Mouse (Mus musculus) frontal cortex, postnatal 10 days (tissue): ENCODE measurements around the gene Tspan14.

Experiments used
- DNase-seq, 2 experiments: peaks; one replicate each; pipeline ENCODE4 v3.0.0; 2022; ENCODE audit warnings: low spot score in 2 of 2, mixed read lengths in 1 of 2

Tspan14 gene

DNA sequence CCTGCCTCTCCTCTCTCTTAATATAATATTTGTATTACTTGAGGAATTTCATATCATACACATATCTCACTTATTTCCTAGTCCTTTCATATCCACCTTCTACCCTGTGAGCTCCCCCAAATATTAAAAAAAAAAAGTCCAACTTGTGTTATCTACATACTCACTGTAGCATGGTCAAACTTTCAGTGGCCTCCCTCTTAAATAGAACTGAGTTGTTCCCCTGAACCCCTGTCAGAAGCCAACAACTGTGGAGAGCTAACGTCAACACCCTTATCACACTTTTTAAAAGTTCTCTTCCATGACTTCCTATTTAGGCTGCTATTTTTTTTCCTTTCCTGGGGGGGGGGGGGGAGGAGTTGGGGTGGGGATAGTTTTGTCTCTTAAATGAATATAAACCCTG lies 80.9 kb downstream of the Tspan14 start:
- DNase-seq: no peak

DNA sequence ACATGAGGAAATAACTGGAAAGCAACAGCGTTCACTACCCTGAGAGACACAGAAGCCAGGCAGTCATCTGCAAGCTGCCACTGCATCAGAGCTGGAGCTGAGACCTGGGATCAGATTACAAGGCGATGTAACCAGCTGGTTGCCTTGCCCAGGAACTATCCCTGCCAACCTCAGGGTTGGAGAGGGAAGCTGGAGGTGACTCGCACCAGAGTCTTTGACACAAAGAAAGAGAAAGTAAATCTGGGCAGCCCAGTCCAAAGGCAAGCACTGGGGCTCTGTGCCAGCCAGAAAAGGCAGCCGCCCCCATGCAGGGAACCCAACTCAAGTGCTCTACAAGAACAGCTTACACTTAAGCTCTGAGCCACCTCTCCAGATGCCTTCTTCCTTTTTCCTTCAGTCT lies 81.4 kb downstream of the Tspan14 start:
- DNase-seq: no peak

DNA sequence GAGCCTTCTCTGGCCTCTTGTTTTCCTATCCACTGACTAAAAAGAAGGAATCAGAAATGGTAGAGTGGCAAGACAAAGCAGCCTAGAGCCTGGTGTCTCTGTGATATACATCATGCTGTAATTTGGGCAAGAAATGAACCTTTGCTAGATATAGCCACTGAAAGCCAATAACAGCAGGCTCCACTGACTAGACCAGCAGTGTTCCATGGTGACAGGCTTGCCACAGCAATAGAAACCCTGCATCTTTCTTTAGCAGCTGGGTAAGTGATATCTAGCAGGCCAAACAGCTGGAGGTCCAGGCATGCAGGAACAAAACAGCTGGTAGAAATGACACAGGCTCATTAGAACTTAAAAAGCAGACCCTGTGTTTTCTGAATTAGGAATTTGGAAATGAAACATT lies 92.0 kb downstream of the Tspan14 start:
- DNase-seq: no peak

DNA sequence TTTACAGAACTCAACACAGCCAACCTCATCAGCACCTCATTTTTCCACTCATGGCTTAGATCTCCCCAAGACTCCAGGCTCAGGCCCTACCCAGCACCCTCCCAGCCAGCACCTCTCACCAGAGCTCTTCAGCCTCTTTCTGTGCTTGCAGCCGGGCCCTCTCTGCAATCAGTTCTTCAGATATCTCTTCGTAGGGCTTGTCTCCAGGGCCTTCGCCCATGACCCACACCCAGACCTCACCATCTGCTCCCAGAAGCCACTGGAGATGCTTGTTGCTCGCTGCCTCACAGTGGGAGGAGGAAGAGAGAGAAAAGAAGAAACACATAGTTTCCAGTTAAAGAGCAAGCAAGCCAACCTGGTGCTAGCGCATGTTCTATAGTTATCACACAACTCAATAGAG lies 92.6 kb downstream of the Tspan14 start:
- DNase-seq: no peak

DNA sequence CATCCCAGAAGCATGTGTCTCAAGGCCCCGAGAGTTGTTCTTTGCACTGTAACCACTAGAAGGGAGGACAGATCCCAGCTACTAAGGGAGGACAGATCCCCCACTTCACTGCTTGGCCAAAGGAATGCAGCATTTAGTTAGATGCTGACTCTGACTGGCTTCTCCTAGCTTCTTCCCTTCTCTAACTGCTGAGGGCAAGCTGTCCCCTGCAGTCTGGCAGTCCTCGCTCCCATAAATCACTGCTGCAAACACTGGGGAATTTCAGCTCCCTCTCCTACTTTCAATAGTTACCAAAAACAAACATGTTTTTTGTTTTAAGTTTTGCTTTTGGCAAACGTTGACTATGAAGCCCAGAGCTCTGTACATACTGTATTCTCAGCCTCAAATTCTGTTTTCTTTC lies 96.0 kb downstream of the Tspan14 start:
- no peak for DNase-seq

DNA sequence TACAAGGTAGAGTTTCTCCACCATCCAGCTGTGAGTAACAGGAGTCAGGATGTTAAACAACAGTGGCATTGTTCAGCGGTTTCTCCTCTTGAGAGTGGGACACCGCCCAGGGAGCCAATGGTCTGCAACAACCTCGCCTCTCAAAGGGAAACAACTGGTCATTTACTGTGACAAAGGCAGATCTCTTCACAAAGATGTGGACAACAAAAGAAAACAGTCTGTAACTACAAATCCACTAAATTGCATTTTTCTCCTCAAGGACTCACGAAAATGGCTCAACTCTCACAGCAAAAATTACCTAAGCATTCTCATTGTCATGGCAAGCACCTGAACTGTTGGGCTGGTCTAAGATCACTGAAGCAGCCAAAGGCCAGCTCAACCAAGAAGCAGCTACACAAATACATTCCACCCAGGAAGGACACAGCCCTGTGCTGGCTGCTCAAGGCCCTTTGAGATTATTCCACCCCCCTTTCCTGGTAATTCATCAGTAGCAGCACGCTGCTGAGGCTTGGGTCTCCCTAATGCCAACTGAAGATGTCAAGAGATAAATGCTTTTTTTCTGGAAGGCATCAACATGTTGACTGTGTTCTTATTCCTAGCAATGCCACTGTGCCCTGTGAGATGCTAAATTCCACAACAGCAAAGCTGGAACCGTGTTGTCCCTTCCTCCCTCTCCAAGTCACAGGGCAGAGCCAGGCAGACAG lies 101.6 kb downstream of the Tspan14 start:
- DNase-seq: no peak

DNA sequence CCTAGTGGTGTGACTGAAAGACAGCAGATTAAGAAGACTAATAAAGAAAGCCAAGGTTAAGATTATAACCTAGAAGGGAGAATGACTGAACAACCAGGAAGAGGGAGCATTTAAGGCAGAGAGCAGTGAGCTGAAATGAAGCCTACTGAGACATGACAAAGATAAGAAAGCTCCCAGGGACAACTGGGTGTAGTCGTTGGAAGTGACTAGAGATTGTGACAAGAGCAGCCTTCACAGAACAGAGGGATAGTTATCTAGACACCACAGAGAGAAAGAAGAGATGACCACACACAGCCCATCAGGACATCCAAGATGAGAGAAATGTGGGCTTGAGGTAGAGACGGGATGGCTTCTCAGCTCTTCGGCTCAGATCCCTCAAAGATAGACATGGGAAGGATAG lies 102.9 kb downstream of the Tspan14 start:
- DNase-seq: no peak

DNA sequence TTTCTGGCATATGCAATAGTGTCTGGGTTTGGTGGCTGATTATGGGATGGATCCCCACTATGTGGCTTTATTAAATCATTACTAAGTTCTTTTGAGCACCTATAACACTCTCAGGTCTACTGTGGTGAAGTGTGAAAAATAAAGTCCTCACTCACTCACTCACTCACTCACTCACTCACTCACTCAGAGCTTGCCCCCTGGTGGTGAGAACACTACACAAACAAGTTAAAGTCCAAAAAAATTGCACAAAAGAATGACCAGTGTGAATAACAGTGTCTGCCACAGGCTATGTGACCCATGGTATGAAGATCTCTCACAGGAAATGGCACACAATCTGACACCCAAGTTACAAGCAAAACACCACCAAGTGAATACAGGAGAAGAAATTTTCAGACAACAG lies 103.6 kb downstream of the Tspan14 start:
- DNase-seq: no peak
